Mouse (Mus musculus): ENCODE measurements at regions not wholly inside any gene's neighbourhood (a gene's known extent, or its start where the extent isn't known, plus 50 kb on each side); places are given as distances from the start of the nearest gene placed in this dataset.

- H3K27ac ChIP-seq (ENCODE audit: low read depth) = no peak overlapping the region
- ATAC-seq (ENCODE audit: insufficient read depth) = no peak
- no peak overlapping the region for H3K4me2 ChIP-seq
- WGBS = 62% methylated on average over 2 of the region's 2 CpGs
- TF ChIP-seq CTCF (IDR thresholded peaks at IDR 0.05; ENCODE audit: low read depth) = no peak
- H3K36me3 ChIP-seq (ENCODE audit: insufficient read depth) = no peaks in the 10 kb centered on the region
- H3K27me3 ChIP-seq (ENCODE audit: insufficient read depth, low read length) = no peaks in the 10 kb centered on the region
- DNase-seq = no peak
- no peaks in the 10 kb centered on the region for H3K9me3 ChIP-seq (ENCODE audit: low read depth, low read length)
- no peak overlapping the region for H3K9ac ChIP-seq
- H3K4me3 ChIP-seq (ENCODE audit: low read depth, low read length) = no peak overlapping the region
- H3K4me1 ChIP-seq (ENCODE audit: insufficient read depth) = no peaks in the 10 kb centered on the region
Measured at GRCm38 (mm10) chr2:48402813-48403212, 411.1 kb upstream of the Acvr2a start.

- H3K4me1 ChIP-seq (ENCODE audit: insufficient read depth) = no peaks in the 10 kb centered on the region
- no peak overlapping the region for H3K4me2 ChIP-seq
- no peak overlapping the region for H3K4me3 ChIP-seq (ENCODE audit: low read depth, low read length)
- DNase-seq = no peak
- H3K9ac ChIP-seq = no peak overlapping the region
- H3K27ac ChIP-seq (ENCODE audit: low read depth) = no peak overlapping the region
- ATAC-seq (ENCODE audit: insufficient read depth) = no peak
- whole genome bisulfite sequencing = 56% methylated on average over 3 of the region's 3 CpGs
- H3K36me3 ChIP-seq (ENCODE audit: insufficient read depth) = no peaks in the 10 kb centered on the region
- H3K27me3 ChIP-seq (ENCODE audit: insufficient read depth, low read length) = no peaks in the 10 kb centered on the region
- no peaks in the 10 kb centered on the region for H3K9me3 ChIP-seq (ENCODE audit: low read depth, low read length)
- TF ChIP-seq CTCF (IDR thresholded peaks at IDR 0.05; ENCODE audit: low read depth) = no peak
Measured at GRCm38 (mm10) chr2:48404460-48404859, 409.4 kb upstream of the Acvr2a start.

GRCm38 (mm10) chr2:48407876-48408275 lies 406.0 kb upstream of the Acvr2a start:
- TF ChIP-seq CTCF (IDR thresholded peaks at IDR 0.05; ENCODE audit: low read depth) = no peak
- H3K9me3 ChIP-seq (ENCODE audit: low read depth, low read length) = no peaks in the 10 kb centered on the region
- no peak overlapping the region for H3K4me2 ChIP-seq
- H3K4me3 ChIP-seq (ENCODE audit: low read depth, low read length) = no peak overlapping the region
- no peak overlapping the region for H3K27ac ChIP-seq (ENCODE audit: low read depth)
- H3K27me3 ChIP-seq (ENCODE audit: insufficient read depth, low read length) = no peaks in the 10 kb centered on the region
- no peaks in the 10 kb centered on the region for H3K4me1 ChIP-seq (ENCODE audit: insufficient read depth)
- H3K36me3 ChIP-seq (ENCODE audit: insufficient read depth) = no peaks in the 10 kb centered on the region
- no peak for DNase-seq
- H3K9ac ChIP-seq = no peak overlapping the region
- no peak for ATAC-seq (ENCODE audit: insufficient read depth)
- 68% methylated on average over 5 of the region's 5 CpGs for WGBS

- Histone ChIP-seq H3K9me3 (ENCODE audit: low read depth, low read length) (no peaks in the 10 kb centered on the region), H3K36me3 (ENCODE audit: insufficient read depth) (no peaks in the 10 kb centered on the region), H3K27ac (ENCODE audit: low read depth) (no peak overlapping the region), H3K27me3 (ENCODE audit: insufficient read depth, low read length) (no peaks in the 10 kb centered on the region), H3K4me1 (ENCODE audit: insufficient read depth) (no peaks in the 10 kb centered on the region), H3K4me2 (no peak overlapping the region), H3K9ac (no peak overlapping the region), H3K4me3 (ENCODE audit: low read depth, low read length) (no peak overlapping the region)
- no peak for ATAC-seq (ENCODE audit: insufficient read depth)
- TF ChIP-seq CTCF (IDR thresholded peaks at IDR 0.05; ENCODE audit: low read depth) = no peak
- DNase-seq = no peak
- WGBS = 83% methylated on average over 4 of the region's 4 CpGs
Measured at GRCm38 (mm10) chr2:48409876-48410275, 404.0 kb upstream of the Acvr2a start.

GRCm38 (mm10) chr2:48411392-48411791 lies 402.5 kb upstream of the Acvr2a start:
- H3K27me3 ChIP-seq (ENCODE audit: insufficient read depth, low read length) = no peaks in the 10 kb centered on the region
- no peaks in the 10 kb centered on the region for H3K36me3 ChIP-seq (ENCODE audit: insufficient read depth)
- WGBS = 100% methylated on average over 1 of the region's 1 CpGs
- no peak overlapping the region for H3K9ac ChIP-seq
- no peak for TF ChIP-seq CTCF (IDR thresholded peaks at IDR 0.05; ENCODE audit: low read depth)
- H3K9me3 ChIP-seq (ENCODE audit: low read depth, low read length) = no peaks in the 10 kb centered on the region
- DNase-seq = no peak
- no peak for ATAC-seq (ENCODE audit: insufficient read depth)
- no peak overlapping the region for H3K4me3 ChIP-seq (ENCODE audit: low read depth, low read length)
- H3K27ac ChIP-seq (ENCODE audit: low read depth) = no peak overlapping the region
- no peaks in the 10 kb centered on the region for H3K4me1 ChIP-seq (ENCODE audit: insufficient read depth)
- no peak overlapping the region for H3K4me2 ChIP-seq

- no peak for TF ChIP-seq CTCF (IDR thresholded peaks at IDR 0.05; ENCODE audit: low read depth)
- Histone ChIP-seq H3K27me3 (ENCODE audit: insufficient read depth, low read length) (no peaks in the 10 kb centered on the region), H3K36me3 (ENCODE audit: insufficient read depth) (no peaks in the 10 kb centered on the region), H3K4me2 (no peak overlapping the region), H3K4me3 (ENCODE audit: low read depth, low read length) (no peak overlapping the region), H3K9ac (no peak overlapping the region), H3K27ac (ENCODE audit: low read depth) (peak overlapping the region; percentile 33), H3K9me3 (ENCODE audit: low read depth, low read length) (no peaks in the 10 kb centered on the region), H3K4me1 (ENCODE audit: insufficient read depth) (no peaks in the 10 kb centered on the region)
- ATAC-seq (ENCODE audit: insufficient read depth) (peak; percentile 92), DNase-seq (peak; percentile 66)
- 49% methylated on average over 4 of the region's 4 CpGs for WGBS
Measured at GRCm38 (mm10) chr2:48412683-48413440, 401.0 kb upstream of the Acvr2a start.

- Histone ChIP-seq H3K36me3 (ENCODE audit: insufficient read depth) (no peaks in the 10 kb centered on the region), H3K4me2 (no peak overlapping the region), H3K9me3 (ENCODE audit: low read depth, low read length) (no peaks in the 10 kb centered on the region), H3K4me3 (ENCODE audit: low read depth, low read length) (no peak overlapping the region), H3K27ac (ENCODE audit: low read depth) (no peak overlapping the region), H3K27me3 (ENCODE audit: insufficient read depth, low read length) (no peaks in the 10 kb centered on the region), H3K4me1 (ENCODE audit: insufficient read depth) (no peaks in the 10 kb centered on the region), H3K9ac (no peak overlapping the region)
- no peak for TF ChIP-seq CTCF (IDR thresholded peaks at IDR 0.05; ENCODE audit: low read depth)
- WGBS = 66% methylated on average over 10 of the region's 10 CpGs
- ATAC-seq (ENCODE audit: insufficient read depth) = no peak
- no peak for DNase-seq
Measured at GRCm38 (mm10) chr2:48414596-48415481, 399.1 kb upstream of the Acvr2a start.

All from lung, embryonic 14.5 days (tissue).